Mouse (Mus musculus) liver, postnatal 0 days (tissue): ENCODE results near the gene 1700025G04Rik. TPM values are rescaled to one million over a fixed set of nuclear protein-coding genes. Genes with fewer than 3 reads are reported as not detected.

Source experiments
- ATAC-seq: fragments of 200-750 bp; cut with Nextera tagmentation; 2 replicates; pipeline ENCODE4 v1.8.0; 2017; ENCODE audit warnings: mild to moderate bottlenecking, moderate library complexity
- DNase-seq: peaks from one replicate; pipeline ENCODE4 v3.0.0-alpha.2; 2016
- H3K27ac ChIP-seq: fragments of 300-500 bp; sonication (generic); 2 replicates; pipeline ENCODE4 v1.5.1; 2014; ENCODE audit warnings: antibody characterized with exemption, moderate library complexity, mild to moderate bottlenecking, low read depth
- H3K27me3 ChIP-seq: fragments of 300-500 bp; sonication (generic); 2 replicates; pipeline ENCODE4 v1.6.1; 2014; ENCODE audit warnings: low read length, control low read depth, mixed read lengths; ENCODE audit not compliant: insufficient read depth
- H3K36me3 ChIP-seq: fragments of 300-500 bp; sonication (generic); replicated peaks from 2 replicates; pipeline ENCODE4 v1.6.1; 2014; ENCODE audit warnings: mild to moderate bottlenecking, control low read depth, low read length, moderate library complexity, mixed read lengths; ENCODE audit not compliant: insufficient read depth
- H3K4me1 ChIP-seq: fragments of 300-500 bp; sonication (generic); 2 replicates; pipeline ENCODE4 v1.6.1; 2014; ENCODE audit warnings: antibody characterized with exemption, mild to moderate bottlenecking, control low read depth; ENCODE audit not compliant: insufficient read depth
- H3K4me2 ChIP-seq: fragments of 300-500 bp; sonication (generic); 2 replicates; pipeline ENCODE4 v1.6.1; 2014; ENCODE audit warnings: low read depth, mild to moderate bottlenecking, low read length, moderate library complexity, mixed read lengths
- H3K4me3 ChIP-seq: fragments of 300-500 bp; sonication (generic); 2 replicates; pipeline ENCODE4 v1.5.1; 2014; ENCODE audit warnings: low read depth, low read length
- H3K9ac ChIP-seq: fragments of 300-500 bp; sonication (generic); replicated peaks from 2 replicates; pipeline ENCODE4 v1.6.1; 2014; ENCODE audit warnings: mild to moderate bottlenecking, moderate library complexity
- H3K9me3 ChIP-seq: fragments of 300-500 bp; sonication (generic); 2 replicates; pipeline ENCODE4 v1.6.1; 2016; ENCODE audit warnings: mild to moderate bottlenecking, control low read depth, low read length, mixed read lengths
- CTCF ChIP-seq: sonication (generic); IDR thresholded peaks from 2 replicates; pipeline ENCODE4 v1.5.1; 2016; ENCODE audit warnings: antibody characterized with exemption, low read depth
- EP300 ChIP-seq: IDR thresholded peaks from 2 replicates; pipeline ENCODE4 v1.6.1; 2016; ENCODE audit warnings: antibody characterized with exemption, low read depth, mild to moderate bottlenecking
- WGBS: fragments of 180-500 bp; shearing (Covaris S2); extraction: QIAGEN DNeasy Blood & Tissue Kit; methylation state at CpG from one replicate; pipeline ENCODE4 v1.1.7; 2014; ENCODE audit not compliant: insufficient replicate concordance; 5-methylcytosine and 5-hydroxymethylcytosine counted together
- polyA plus RNA-seq: library from polyadenylated mRNA; unstranded; fragments of >200 nt; fragmentation: Nextera tagmentation; extraction: Ambion mirVana; gene quantifications from 2 replicates; pipeline ENCODE4 v1.2.1, GENCODE M21; 2015

The 1700025G04Rik gene
- polyA plus RNA-seq, 1 experiment from 2014 or later = 3.0 TPM

GRCm38 (mm10) chr1:151917736-151918135 lies 172.2 kb downstream of the 1700025G04Rik start:
- H3K27ac ChIP-seq = no peak overlapping the region
- ATAC-seq (no peak), DNase-seq (no peak)
- WGBS = 51% methylated on average over 3 of the region's 3 CpGs
- TF ChIP-seq EP300 = no peak
- TF ChIP-seq CTCF = no peak
- no peak overlapping the region for H3K4me2 ChIP-seq
- H3K36me3 ChIP-seq = no peaks in the 10 kb centered on the region
- H3K9ac ChIP-seq = no peak overlapping the region
- H3K4me3 ChIP-seq = no peak overlapping the region
- H3K4me1 ChIP-seq = no peaks in the 10 kb centered on the region
- no peaks in the 10 kb centered on the region for H3K9me3 ChIP-seq
- no peaks in the 10 kb centered on the region for H3K27me3 ChIP-seq

- H3K4me3 ChIP-seq = no peak overlapping the region
- 82% methylated on average over 9 of the region's 9 CpGs for WGBS
- no peak overlapping the region for H3K4me2 ChIP-seq
- no peak overlapping the region for H3K9ac ChIP-seq
- no peaks in the 10 kb centered on the region for H3K9me3 ChIP-seq
- ATAC-seq (no peak), DNase-seq (no peak)
- no peak overlapping the region for H3K27ac ChIP-seq
- H3K4me1 ChIP-seq = no peaks in the 10 kb centered on the region
- H3K36me3 ChIP-seq = no peaks in the 10 kb centered on the region
- TF ChIP-seq CTCF (no peak), EP300 (no peak)
- H3K27me3 ChIP-seq = no peaks in the 10 kb centered on the region
Measured at GRCm38 (mm10) chr1:151914494-151914893, 175.4 kb downstream of the 1700025G04Rik start.

- ATAC-seq = no peak
- Histone ChIP-seq H3K9me3 (no peaks in the 10 kb centered on the region), H3K4me2 (no peak overlapping the region), H3K27me3 (no peaks in the 10 kb centered on the region), H3K9ac (no peak overlapping the region), H3K4me3 (no peak overlapping the region), H3K27ac (no peak overlapping the region), H3K4me1 (no peaks in the 10 kb centered on the region; the same call in 1 of the 2 replicates), H3K36me3 (no peaks in the 10 kb centered on the region)
- DNase-seq = no peak
- 71% methylated on average over 4 of the region's 4 CpGs for WGBS
- TF ChIP-seq EP300 (no peak), CTCF (no peak)
Measured at GRCm38 (mm10) chr1:151907014-151907413, 182.9 kb downstream of the 1700025G04Rik start.

GRCm38 (mm10) chr1:151900706-151901360 lies 189.1 kb downstream of the 1700025G04Rik start:
- DNase-seq (no peak), ATAC-seq (no peak)
- no peak overlapping the region for H3K4me2 ChIP-seq
- H3K36me3 ChIP-seq = no peaks in the 10 kb centered on the region
- TF ChIP-seq EP300 (no peak), CTCF (no peak)
- H3K27ac ChIP-seq = no peak overlapping the region
- no peaks in the 10 kb centered on the region; the same call in 1 of the 2 replicates for H3K4me1 ChIP-seq
- 78% methylated on average over 12 of the region's 12 CpGs for WGBS
- H3K9ac ChIP-seq = no peak overlapping the region
- H3K27me3 ChIP-seq = no peaks in the 10 kb centered on the region
- no peak overlapping the region for H3K4me3 ChIP-seq
- no peaks in the 10 kb centered on the region for H3K9me3 ChIP-seq

GRCm38 (mm10) chr1:151899964-151900363 lies 190.0 kb downstream of the 1700025G04Rik start:
- no peak overlapping the region for H3K4me2 ChIP-seq
- H3K4me1 ChIP-seq = no peaks in the 10 kb centered on the region; the same call in 1 of the 2 replicates
- H3K9me3 ChIP-seq = no peaks in the 10 kb centered on the region
- no peak overlapping the region for H3K9ac ChIP-seq
- no peak overlapping the region for H3K4me3 ChIP-seq
- TF ChIP-seq CTCF (no peak), EP300 (no peak)
- no peak overlapping the region for H3K27ac ChIP-seq
- WGBS = 79% methylated on average over 7 of the region's 7 CpGs
- no peaks in the 10 kb centered on the region for H3K27me3 ChIP-seq
- DNase-seq (no peak), ATAC-seq (no peak)
- H3K36me3 ChIP-seq = no peaks in the 10 kb centered on the region

- Histone ChIP-seq H3K9ac (no peak overlapping the region), H3K27me3 (no peaks in the 10 kb centered on the region)
Measured at GRCm38 (mm10) chr1:151895406-151895805, 194.5 kb downstream of the 1700025G04Rik start.

More at GRCm38 (mm10) chr1:151895406-151895805, 194.5 kb downstream of the 1700025G04Rik start:
- TF ChIP-seq CTCF (no peak), EP300 (no peak)
- H3K4me3 ChIP-seq = no peak overlapping the region
- H3K36me3 ChIP-seq = no peaks in the 10 kb centered on the region
- ATAC-seq (no peak), DNase-seq (no peak)
- H3K4me1 ChIP-seq = no peaks in the 10 kb centered on the region
- H3K4me2 ChIP-seq = no peak overlapping the region
- WGBS = 65% methylated on average over 4 of the region's 4 CpGs
- H3K27ac ChIP-seq = no peak overlapping the region
- H3K9me3 ChIP-seq = no peaks in the 10 kb centered on the region
